Comparison of ENCODE assay signal across 35 mouse cellular contexts in genomic region chr5:115102231-115102630, GRCm38 (mm10). TPM values are rescaled to one million over a fixed set of nuclear protein-coding genes. Genes with fewer than 3 reads are reported as not detected.
"Had no signal": no experiment of that assay in that cellular context is flagged by ENCODE, and none has a peak within 500 bp of the region (broad histone marks: within the 10 kb centered on the region; RNA-seq: fewer than 3 reads in every experiment).

No protein-coding gene starts in this region.

- H3K4me1 ChIP-seq: heart, embryonic 13.5 days; heart, embryonic 15.5 days; hindbrain, embryonic 13.5 days; hindbrain, embryonic 15.5 days; kidney, embryonic 15.5 days; limb, embryonic 13.5 days; limb, embryonic 15.5 days; liver, embryonic 12.5 days had no signal

- DNase-seq: gastrocnemius, postnatal 14 days; gastrocnemius, postnatal 36 days; heart, adult 2 months; heart, postnatal 14 days; heart, postnatal 36 days; kidney, adult 11 months; kidney, adult 2 months; kidney, adult 9 months; kidney, postnatal 14 days; kidney, postnatal 36 days; layer of hippocampus, adult 9-11 months; layer of hippocampus, postnatal 36 days; left cerebral cortex, postnatal 4 days had no signal

- H3K4me2 ChIP-seq: heart, embryonic 11.5 days; heart, embryonic 13.5 days; heart, embryonic 15.5 days; hindbrain, embryonic 13.5 days; hindbrain, embryonic 15.5 days; kidney, embryonic 15.5 days; limb, embryonic 13.5 days; limb, embryonic 15.5 days; liver, embryonic 12.5 days had no signal

- H3K9ac ChIP-seq: heart, embryonic 13.5 days; heart, embryonic 15.5 days; hindbrain, embryonic 13.5 days; hindbrain, embryonic 15.5 days; kidney, embryonic 15.5 days; limb, embryonic 13.5 days; limb, embryonic 15.5 days; liver, embryonic 12.5 days had no signal

- H3K27me3 ChIP-seq: heart, embryonic 13.5 days; heart, embryonic 15.5 days; hindbrain, embryonic 13.5 days; hindbrain, embryonic 15.5 days; kidney, embryonic 15.5 days; limb, embryonic 13.5 days; limb, embryonic 15.5 days; liver, embryonic 12.5 days had no signal

- H3K4me3 ChIP-seq: heart, adult 2 months; heart, embryonic 13.5 days; heart, embryonic 15.5 days; hindbrain, embryonic 13.5 days; hindbrain, embryonic 15.5 days; kidney, embryonic 15.5 days; limb, embryonic 13.5 days; limb, embryonic 15.5 days; liver, embryonic 12.5 days had no signal

- H3K27ac ChIP-seq: heart, adult 2 months; heart, embryonic 13.5 days; heart, embryonic 15.5 days; hindbrain, embryonic 13.5 days; hindbrain, embryonic 15.5 days; hindbrain, postnatal 0 days; kidney, embryonic 15.5 days; kidney, postnatal 0 days; limb, embryonic 13.5 days; limb, embryonic 15.5 days; liver, embryonic 12.5 days had no signal

- ATAC-seq: hindbrain, postnatal 0 days; intestine, embryonic 16.5 days had no signal

- H3K9me3 ChIP-seq: heart, embryonic 13.5 days; heart, embryonic 15.5 days; hindbrain, embryonic 13.5 days; hindbrain, embryonic 15.5 days; kidney, embryonic 15.5 days; limb, embryonic 13.5 days; limb, embryonic 15.5 days; liver, embryonic 12.5 days had no signal

RNA-seq across cellular contexts. Expression of gene Gm10401, which starts 4.1 kb away (rescaled TPM):
- total RNA-seq: gastrocnemius, adult 18-20 months; gastrocnemius, adult 8-10 months; gastrocnemius, postnatal 14 days; gastrocnemius, postnatal 36 days; heart, adult 2 months; heart, postnatal 14 days; heart, postnatal 36 days; hematopoietic stem cell, adult 5-6 weeks; hindbrain, postnatal 0 days; layer of hippocampus, adult 18-20 months; layer of hippocampus, adult 8-10 months; layer of hippocampus, postnatal 14 days; layer of hippocampus, postnatal 36 days; left cerebral cortex, adult 18-20 months; left cerebral cortex, adult 8-10 months; left cerebral cortex, postnatal 10 days; left cerebral cortex, postnatal 25 days; left cerebral cortex, postnatal 4 days had no signal
- polyA plus RNA-seq: heart, adult 2 months; kidney, adult 2 months had no signal
